Mouse (Mus musculus) ES-CJ7 (cell line): ENCODE measurements around the gene Gca.
"Not testable (repeated sequence)": the region's sequence is repeated elsewhere in the genome, so short reads cannot be mapped to it uniquely, and the experiment has no call there.

Experiments
- DNase-seq: peaks from one replicate; pipeline ENCODE4 v3.0.0; 2011; ENCODE audit warnings: low read depth, low spot score

The Gca gene

GRCm38 (mm10) chr2:62669848-62670247 is 5.8 kb downstream of the Gca start:
- no peak for DNase-seq

GRCm38 (mm10) chr2:62670301-62670700 is 6.2 kb downstream of the Gca start:
- no peak for DNase-seq

GRCm38 (mm10) chr2:62670767-62671166 is 6.7 kb downstream of the Gca start:
- no peak for DNase-seq

- DNase-seq = no peak
Measured at GRCm38 (mm10) chr2:62672788-62673187, 8.7 kb downstream of the Gca start.

GRCm38 (mm10) chr2:62681667-62682066 is 17.6 kb downstream of the Gca start:
- DNase-seq = no peak

GRCm38 (mm10) chr2:62684989-62685595 is 21.0 kb downstream of the Gca start:
- peak; percentile 6 for DNase-seq

- no peak for DNase-seq
Measured at GRCm38 (mm10) chr2:62685934-62686333, 21.8 kb downstream of the Gca start.

GRCm38 (mm10) chr2:62706313-62706712 is 42.2 kb downstream of the Gca start:
- DNase-seq = no peak

GRCm38 (mm10) chr2:62709633-62710032 is 45.5 kb downstream of the Gca start:
- DNase-seq = no peak

- DNase-seq = not testable (repeated sequence)
Measured at GRCm38 (mm10) chr2:62714362-62714761, 50.3 kb downstream of the Gca start.

GRCm38 (mm10) chr2:62715260-62715659 is 51.2 kb downstream of the Gca start:
- DNase-seq = no peak

- DNase-seq = no peak
Measured at GRCm38 (mm10) chr2:62717270-62717669, 53.2 kb downstream of the Gca start.

- no peak for DNase-seq
Measured at GRCm38 (mm10) chr2:62718411-62718810, 54.3 kb downstream of the Gca start.

- DNase-seq = no peak
Measured at GRCm38 (mm10) chr2:62725946-62726345, 61.9 kb downstream of the Gca start.

GRCm38 (mm10) chr2:62727732-62728131 is 63.6 kb downstream of the Gca start:
- no peak for DNase-seq

GRCm38 (mm10) chr2:62730671-62731070 is 66.6 kb downstream of the Gca start:
- no peak for DNase-seq

GRCm38 (mm10) chr2:62743098-62743497 is 79.0 kb downstream of the Gca start:
- DNase-seq = no peak
